Mouse (Mus musculus): Measurements from ENCODE around the gene Prrc2c.
"Not testable (repeated sequence)": the region's sequence is repeated elsewhere in the genome, so short reads cannot be mapped to it uniquely, and the experiment has no call there.

Prrc2c gene

GRCm38 (mm10) chr1:162740401-162740835, at the start of gene Prrc2c:
TSS of gene Prrc2c (minus strand) at chr1:162740556.
- DNase-seq (ENCODE audit: low spot score) = peak; percentile 96

GRCm38 (mm10) chr1:162785222-162785621, 44.9 kb upstream of the Prrc2c start:
- no peak for DNase-seq (ENCODE audit: low spot score)

GRCm38 (mm10) chr1:162783669-162784248, 43.4 kb upstream of the Prrc2c start:
- DNase-seq (ENCODE audit: low spot score) = no peak

GRCm38 (mm10) chr1:162781035-162781434, 40.7 kb upstream of the Prrc2c start:
- not testable (repeated sequence) for DNase-seq (ENCODE audit: low spot score)

GRCm38 (mm10) chr1:162777943-162778538, 37.7 kb upstream of the Prrc2c start:
- DNase-seq (ENCODE audit: low spot score) = no peak

GRCm38 (mm10) chr1:162773661-162774060, 33.3 kb upstream of the Prrc2c start:
- DNase-seq (ENCODE audit: low spot score) = no peak

- DNase-seq (ENCODE audit: low spot score) = no peak
Measured at GRCm38 (mm10) chr1:162771617-162772360, 31.4 kb upstream of the Prrc2c start.

- no peak for DNase-seq (ENCODE audit: low spot score)
Measured at GRCm38 (mm10) chr1:162752009-162752408, 11.7 kb upstream of the Prrc2c start.

- no peak for DNase-seq (ENCODE audit: low spot score)
Measured at GRCm38 (mm10) chr1:162749607-162750006, 9.3 kb upstream of the Prrc2c start.

- DNase-seq (ENCODE audit: low spot score) = no peak
Measured at GRCm38 (mm10) chr1:162748761-162749160, 8.4 kb upstream of the Prrc2c start.

GRCm38 (mm10) chr1:162739831-162740394, 443 bp downstream of the Prrc2c start:
- DNase-seq (ENCODE audit: low spot score) = no peak

GRCm38 (mm10) chr1:162739406-162739805, 950 bp downstream of the Prrc2c start:
- no peak for DNase-seq (ENCODE audit: low spot score)

GRCm38 (mm10) chr1:162738472-162738871, 1.9 kb downstream of the Prrc2c start:
- DNase-seq (ENCODE audit: low spot score) = no peak

- no peak for DNase-seq (ENCODE audit: low spot score)
Measured at GRCm38 (mm10) chr1:162735084-162735483, 5.3 kb downstream of the Prrc2c start.

- DNase-seq (ENCODE audit: low spot score) = no peak
Measured at GRCm38 (mm10) chr1:162734283-162734682, 6.1 kb downstream of the Prrc2c start.

- no peak for DNase-seq (ENCODE audit: low spot score)
Measured at GRCm38 (mm10) chr1:162732041-162732440, 8.3 kb downstream of the Prrc2c start.

GRCm38 (mm10) chr1:162729436-162729835, 10.9 kb downstream of the Prrc2c start:
- DNase-seq (ENCODE audit: low spot score) = no peak

GRCm38 (mm10) chr1:162727981-162728380, 12.4 kb downstream of the Prrc2c start:
- DNase-seq (ENCODE audit: low spot score) = no peak

- DNase-seq (ENCODE audit: low spot score) = no peak
Measured at GRCm38 (mm10) chr1:162723610-162724009, 16.7 kb downstream of the Prrc2c start.

GRCm38 (mm10) chr1:162720645-162721044, 19.7 kb downstream of the Prrc2c start:
- DNase-seq (ENCODE audit: low spot score) = no peak

GRCm38 (mm10) chr1:162700389-162701066, 39.8 kb downstream of the Prrc2c start:
- DNase-seq (ENCODE audit: low spot score) = no peak

GRCm38 (mm10) chr1:162697866-162698265, 42.5 kb downstream of the Prrc2c start:
- no peak for DNase-seq (ENCODE audit: low spot score)
